Mouse (Mus musculus) layer of hippocampus, adult 9-10 months (tissue): ENCODE measurements around the gene Zfp87.

Experiments
- DNase-seq: peaks from one replicate; pipeline ENCODE4 v3.0.0; 2022; ENCODE audit warnings: low spot score

The Zfp87 gene

DNA sequence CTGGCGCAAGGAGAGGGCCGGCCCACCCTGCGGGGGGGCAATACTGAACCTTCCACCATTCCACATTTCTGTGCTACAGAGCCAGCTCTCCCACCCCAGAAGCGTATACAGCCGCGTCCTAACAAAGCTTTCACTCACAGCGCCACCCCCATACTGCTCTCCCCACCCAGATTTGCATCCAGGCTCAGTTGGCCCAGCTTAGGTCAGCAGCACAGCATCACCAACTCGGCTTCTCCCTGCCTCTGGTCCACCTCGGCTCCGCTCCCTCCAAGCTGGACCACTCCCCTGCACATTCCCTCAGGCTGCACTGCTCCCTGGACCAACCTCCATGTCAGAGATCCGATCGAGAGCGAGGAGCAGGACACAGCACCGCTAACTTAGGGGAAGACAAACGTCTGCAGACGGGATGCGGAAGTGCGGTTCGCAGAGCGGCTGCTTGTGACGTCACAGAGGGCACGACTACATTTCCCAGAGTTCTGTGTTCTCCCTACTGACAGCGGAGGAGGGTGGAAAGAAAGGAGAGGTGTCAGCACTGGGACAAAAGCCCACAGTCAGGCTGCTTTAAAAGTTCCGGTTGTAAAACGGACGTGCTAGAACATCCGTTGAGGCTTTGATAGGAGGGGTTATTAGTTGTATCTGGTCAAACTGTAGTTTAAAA, at the start of gene Zfp87, which contains the start of gene Gm26965:
Zfp87 (minus strand) TSS at position 425 of the 658 bp plus-strand sequence.
Gm26965 (minus strand) TSS at position 399 of the 658 bp plus-strand sequence.
- DNase-seq: peak; percentile 81

DNA sequence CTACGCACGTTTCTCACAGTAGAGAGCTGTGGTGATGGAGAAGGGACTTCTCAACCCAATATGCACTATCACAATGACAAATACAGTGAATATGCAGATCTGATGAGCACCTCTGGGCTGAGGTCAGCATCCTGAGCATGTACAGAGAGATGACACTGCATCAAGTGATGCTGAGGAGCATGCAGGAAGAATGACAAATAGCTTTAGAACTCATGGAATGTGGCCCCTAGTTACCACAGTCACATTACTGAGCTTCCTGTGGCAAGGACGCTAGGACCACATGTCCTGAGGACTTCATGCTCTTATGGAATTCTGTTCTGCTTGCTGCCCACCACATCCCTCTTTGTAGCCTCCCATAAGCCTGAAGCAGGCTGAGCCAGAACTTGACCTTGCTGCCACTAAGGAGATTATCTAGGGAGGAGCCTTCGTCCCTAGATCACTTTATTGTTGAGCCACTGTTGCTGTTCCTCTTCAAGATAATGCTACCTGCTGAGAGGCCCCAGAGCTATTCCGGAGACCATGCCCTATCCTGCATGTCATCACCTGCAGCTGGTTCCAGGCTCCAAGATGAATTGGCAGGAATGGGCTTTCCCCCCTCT, 46.7 kb upstream of the Zfp87 start:
- no peak for DNase-seq

DNA sequence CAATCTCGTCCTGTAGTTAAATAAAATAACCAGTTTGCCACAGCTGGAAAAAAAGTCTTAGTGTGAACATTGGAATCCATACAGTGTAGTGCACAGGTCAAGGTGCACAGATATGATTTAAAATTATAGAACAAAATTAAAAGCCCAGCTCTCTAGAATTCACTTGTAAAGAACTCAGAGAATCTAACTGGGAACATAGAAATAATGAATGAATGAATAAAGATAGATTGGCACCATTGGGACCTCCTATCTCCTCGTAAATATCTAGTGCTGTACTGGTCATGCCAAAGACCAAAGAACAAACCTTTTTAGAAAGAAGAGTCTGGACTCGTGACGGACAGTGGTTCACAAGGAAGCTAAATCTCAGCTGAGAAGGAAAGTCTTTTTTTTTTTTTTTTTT, 27.8 kb upstream of the Zfp87 start, which contains the start of gene Zfp748:
Zfp748 (minus strand) TSS at position 101 of the 400 bp plus-strand sequence.
- DNase-seq: no peak

DNA sequence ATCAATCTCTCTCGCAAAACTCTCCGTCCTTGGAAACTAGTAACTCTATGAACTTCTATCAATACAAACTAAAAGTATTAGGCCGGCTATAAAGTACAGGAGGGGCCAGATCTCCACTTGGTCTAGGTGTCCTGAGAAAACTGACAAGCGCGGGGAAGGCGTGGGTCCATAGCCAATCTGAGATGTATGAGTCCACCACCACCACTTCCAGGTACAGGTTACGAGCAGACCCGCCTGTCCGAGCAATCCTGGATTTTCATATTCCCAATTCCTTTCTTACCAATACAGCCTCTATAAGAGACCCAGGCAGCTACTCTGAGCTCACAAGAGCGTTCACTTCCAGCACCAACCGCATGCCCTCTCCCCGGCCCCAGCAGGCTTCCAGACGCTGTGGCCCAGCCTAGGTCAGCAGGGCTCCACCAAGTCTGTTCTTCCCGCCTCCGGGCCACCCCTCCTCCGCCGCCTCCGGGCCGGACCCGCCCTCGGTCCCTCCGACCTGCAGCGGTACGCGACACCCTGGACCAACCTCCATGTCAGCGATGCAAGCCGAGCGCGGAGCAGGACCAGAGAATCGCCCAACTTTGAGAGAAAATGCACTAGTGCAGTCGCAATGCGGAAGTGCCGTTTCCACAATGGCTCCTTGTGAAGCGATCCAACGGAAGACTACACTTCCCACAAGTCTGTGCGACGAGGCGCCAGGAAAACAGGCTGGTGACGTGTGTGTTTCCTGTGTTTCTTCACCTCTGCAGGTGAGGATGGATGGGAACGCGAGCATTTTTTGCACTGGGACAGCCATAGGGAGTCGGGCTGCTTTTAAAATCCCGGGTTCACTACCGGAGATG, 26.7 kb upstream of the Zfp87 start:
- DNase-seq: peak; percentile 77

DNA sequence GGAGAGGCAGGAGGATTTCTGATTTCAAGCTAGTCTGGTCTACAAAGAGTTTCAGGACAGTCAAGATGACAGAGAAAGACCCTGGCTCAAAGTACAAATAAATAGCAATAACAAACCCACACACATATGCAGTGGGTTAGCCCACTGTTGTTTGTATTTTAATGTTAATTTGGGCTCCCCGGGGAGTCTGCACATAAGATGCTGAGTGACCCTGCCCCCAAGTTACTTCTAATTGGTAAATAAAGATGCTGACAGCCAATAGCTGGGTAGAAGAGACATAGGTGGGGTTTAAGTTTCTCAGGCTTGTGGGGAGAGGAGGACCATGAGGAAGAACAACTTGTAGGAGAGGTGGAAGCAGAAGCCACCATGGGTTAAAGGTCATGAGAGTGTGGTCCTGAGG, 20.0 kb upstream of the Zfp87 start:
- no peak for DNase-seq

DNA sequence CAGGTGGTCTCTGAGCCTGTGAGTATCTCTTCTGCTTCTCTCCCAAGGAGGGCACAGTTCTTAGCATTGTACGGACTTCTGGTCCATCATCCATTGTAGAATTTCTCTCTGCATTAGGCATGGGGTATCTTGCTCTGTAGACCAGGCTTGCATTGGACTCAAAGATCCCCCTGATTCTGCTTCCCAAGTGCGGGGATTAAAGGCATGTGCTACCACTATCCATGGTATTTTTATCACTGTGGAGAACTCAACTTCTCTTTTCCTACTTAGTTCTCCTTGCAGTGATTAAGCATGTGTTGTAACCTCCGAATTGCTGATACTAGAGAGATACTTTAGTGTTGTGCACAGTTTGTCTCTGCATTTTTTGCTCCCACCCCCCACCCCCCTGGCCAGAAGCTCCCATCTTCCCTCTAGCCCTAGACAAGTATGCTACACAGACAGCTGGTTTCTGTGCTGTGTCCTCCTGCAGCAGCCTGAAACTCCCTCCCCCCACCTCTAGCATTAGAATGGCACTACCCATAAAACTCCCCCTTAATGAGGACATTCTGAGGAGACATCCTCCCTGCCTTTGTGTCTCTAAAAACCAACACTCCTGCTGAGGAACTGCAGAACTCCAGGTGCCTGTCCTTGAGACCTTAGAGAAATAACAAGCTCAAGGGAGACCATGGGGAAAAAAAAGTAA, 1.2 kb upstream of the Zfp87 start:
- DNase-seq: no peak

DNA sequence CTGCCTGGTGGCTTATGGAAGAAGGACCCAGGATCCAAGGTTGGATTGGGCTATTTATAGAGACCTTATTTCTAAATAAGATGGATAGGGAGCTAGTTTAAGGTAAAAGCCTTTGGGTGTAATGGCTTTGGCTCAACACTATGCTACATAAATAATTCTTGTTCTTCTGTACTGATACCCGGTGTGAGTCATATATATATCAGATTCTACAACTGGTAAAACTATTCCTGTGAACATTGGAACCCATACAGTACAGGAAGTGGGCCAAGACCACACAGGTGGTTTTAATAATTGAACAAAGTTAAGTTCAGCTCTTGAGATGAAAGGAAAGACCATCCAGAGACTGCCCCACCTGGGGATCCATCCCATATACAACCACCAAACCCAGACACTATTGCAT, 25.1 kb downstream of the Zfp87 start:
- DNase-seq: no peak

DNA sequence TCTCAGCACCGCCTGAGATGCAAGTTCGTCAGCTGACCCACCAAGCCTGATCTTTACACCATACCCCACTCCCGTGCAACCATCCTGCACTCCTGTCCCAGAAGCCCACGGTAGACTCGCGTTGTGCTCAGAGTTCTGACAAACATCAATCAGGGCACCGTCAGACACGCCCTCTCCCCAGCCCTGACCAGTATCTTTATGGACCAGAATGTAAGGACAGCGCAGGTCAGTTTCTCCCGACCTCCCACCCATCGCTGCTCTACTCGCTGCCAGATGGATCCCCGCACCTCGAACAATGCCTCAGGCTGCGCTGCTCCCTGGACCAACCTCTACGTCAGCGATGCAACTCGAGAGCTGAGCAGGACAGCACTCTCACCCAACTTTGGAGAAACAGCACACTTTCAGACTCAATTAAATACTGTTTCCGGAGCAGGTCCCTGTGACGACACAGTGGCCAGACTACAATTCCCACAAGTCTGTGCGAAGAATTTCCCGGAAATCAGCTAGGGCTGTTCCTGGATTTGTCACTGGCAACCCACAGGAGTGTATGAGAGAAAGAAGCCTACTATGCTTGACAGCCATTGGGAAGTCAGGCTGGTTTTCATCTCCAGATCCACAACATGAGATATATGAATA, 25.8 kb downstream of the Zfp87 start, which contains the start of gene Zfp58:
Zfp58 (minus strand) TSS at position 472 of the 636 bp plus-strand sequence.
- DNase-seq: peak; percentile 77

DNA sequence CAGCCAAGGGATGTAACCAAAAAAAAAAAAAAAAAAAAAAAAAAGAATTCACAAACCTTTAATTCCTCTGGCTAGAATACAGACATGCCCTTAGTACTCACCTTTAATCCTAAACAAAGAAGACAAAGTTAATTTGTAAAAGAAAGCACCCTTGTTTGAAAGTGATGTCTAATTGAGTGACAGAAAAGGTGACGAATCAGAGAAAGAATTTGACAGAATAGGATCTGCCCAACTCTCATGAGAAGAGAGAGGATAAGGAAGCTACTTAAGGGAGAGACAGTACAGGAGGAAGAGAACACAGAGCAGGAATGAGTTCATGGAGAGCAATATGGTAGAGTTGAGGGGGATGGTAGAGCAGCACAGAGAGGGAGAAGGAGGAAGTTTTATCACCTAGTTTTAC, 30.3 kb downstream of the Zfp87 start:
- DNase-seq: no peak

DNA sequence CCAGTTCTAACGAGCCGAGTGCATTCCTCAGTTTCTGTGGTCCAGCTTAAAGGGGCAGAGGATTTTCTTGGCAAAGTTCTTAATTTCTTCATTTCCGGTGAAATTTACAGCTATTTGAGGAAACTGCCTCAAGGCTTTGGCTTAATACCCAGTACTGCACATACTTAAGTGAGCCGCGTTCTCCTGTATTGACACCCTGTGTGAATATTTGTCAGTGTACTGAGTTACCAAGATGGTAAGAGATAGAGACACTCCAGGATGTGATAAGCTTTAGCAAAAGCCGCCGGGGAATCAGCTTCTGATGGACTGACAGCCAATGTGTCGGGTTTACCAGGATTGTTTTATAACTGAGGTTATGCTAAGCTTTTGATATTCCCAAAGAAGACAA, 41.6 kb downstream of the Zfp87 start:
- DNase-seq: peak; percentile 22

DNA sequence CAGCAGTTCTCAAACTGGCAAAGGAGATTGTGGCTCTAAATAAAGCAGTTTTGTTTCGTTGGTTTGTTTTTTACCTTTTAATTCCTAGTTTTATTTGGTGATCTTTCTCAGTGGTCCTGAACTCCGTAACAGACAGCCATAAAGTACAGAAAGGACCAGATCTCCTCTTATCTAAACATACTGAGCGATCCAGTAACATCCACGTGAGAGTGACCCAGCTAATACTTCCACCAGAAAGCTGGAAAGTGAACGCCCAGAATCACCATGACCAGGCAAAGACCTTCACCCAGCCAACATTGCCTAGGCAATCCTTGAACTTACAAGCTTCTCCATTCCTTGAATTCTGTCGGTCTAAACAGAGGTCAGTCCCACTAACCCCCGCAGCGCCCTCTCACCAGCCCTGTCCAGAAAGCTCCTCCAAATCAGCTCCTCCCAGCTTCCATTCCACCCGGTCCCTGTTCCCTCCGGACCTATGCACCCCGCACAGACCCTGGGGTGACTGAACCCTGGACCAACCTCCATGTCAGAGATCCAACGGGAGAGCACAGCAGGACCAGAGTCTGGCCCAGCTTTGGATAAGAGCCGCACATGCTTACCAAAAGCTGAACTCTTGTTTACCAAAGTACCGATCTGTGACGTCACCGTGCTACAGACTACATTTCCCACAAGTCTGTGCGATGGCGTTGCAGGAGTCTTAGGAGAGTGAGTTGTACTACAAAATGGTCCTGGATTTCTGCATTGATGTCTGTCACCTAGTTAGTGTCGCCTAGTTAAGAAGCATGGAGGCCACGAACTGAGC, 42.2 kb downstream of the Zfp87 start, which contains the start of gene Zfp874b:
Zfp874b (minus strand) TSS at position 634 of the 799 bp plus-strand sequence.
- DNase-seq: peak; percentile 86

DNA sequence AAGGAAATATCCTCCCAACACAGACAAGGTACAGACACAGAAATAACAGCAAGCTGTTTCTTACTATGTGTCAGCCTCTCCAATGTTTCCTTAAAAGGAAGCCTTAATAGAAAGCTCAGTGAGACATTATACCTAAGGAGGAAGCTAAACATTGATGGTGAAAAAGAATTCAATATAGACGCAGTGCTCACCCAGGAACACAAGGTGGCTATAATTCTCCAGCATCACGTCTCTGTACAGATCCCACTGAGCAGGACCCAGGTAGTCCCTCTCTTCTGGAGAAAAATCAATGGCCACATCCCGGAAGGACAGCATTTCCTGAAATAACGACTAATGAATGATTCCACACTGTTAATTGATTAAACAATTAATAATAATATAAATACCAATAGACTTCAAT, 44.4 kb downstream of the Zfp87 start:
- no peak for DNase-seq

DNA sequence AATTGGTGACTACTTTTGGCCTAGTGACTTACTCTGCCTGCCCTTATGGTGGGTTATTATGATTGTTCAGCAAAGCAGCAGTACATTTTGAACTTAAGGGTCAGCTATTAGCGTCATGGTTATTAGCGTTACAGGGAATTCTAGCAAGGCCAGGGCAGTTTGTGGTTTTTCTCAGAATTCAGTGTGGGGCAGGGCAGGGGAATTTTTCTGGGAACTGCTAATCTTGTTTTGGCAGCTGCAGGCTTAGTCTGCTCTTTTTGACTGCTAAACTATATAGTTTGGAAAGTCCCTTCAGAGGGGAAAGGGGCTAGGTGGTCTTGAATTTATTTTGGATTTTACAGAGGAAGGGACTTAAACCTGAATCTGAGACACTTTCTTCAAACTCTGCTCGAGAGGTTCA, 56.7 kb downstream of the Zfp87 start:
- DNase-seq: no peak
